Mouse (Mus musculus): ENCODE measurements around the gene Slamf8. TPM values are rescaled to one million over a fixed set of nuclear protein-coding genes. Genes with fewer than 3 reads are reported as not detected.
A peak's percentile ranks its signal among the peaks of the same experiment; 100 is the strongest.

Gene Slamf8
- not detected in 2 replicates for polyA plus RNA-seq (2016; fragmentation: Nextera tagmentation; extraction: Ambion mirVana)

- Histone ChIP-seq H3K4me3 (no peak within 1 kb of the TSS), H3K27me3 (replicated peaks) (peaks cover 29% of the 10 kb centered on the region), H3K9ac (no peak within 1 kb of the TSS), H3K9me3 (replicated peaks) (no peaks in the 10 kb centered on the region), H3K4me1 (peaks cover 6% of the 10 kb centered on the region; the same call in 1 of the 2 replicates), H3K36me3 (no peaks in the 10 kb centered on the region), H3K27ac (no peak within 1 kb of the TSS), H3K4me2 (no peak within 1 kb of the TSS)
- no peak for ATAC-seq
- WGBS (ENCODE audit: insufficient replicate concordance): 50% methylated on average over 7 of the region's 7 CpGs
Measured at GRCm38 (mm10) chr1:172590385-172590784, at the start of gene Slamf8. Gene Slamf8 (minus strand): TSS chr1:172590568.

- Histone ChIP-seq H3K4me3 (no peak overlapping the region), H3K9ac (no peak overlapping the region), H3K4me1 (no peaks in the 10 kb centered on the region), H3K27ac (no peak overlapping the region), H3K27me3 (replicated peaks) (no peaks in the 10 kb centered on the region), H3K9me3 (replicated peaks) (no peaks in the 10 kb centered on the region), H3K4me2 (no peak overlapping the region), H3K36me3 (no peaks in the 10 kb centered on the region)
- no peak for ATAC-seq
- 27% methylated on average over 2 of the region's 2 CpGs for WGBS (ENCODE audit: insufficient replicate concordance)
Measured at GRCm38 (mm10) chr1:172638781-172639180, 48.4 kb upstream of the Slamf8 start.

- Histone ChIP-seq H3K4me2 (no peak overlapping the region), H3K36me3 (no peaks in the 10 kb centered on the region), H3K9me3 (replicated peaks) (no peaks in the 10 kb centered on the region), H3K27me3 (replicated peaks) (no peaks in the 10 kb centered on the region), H3K9ac (no peak overlapping the region), H3K27ac (no peak overlapping the region), H3K4me1 (0 out of 2 replicates have a peak, but pooled peaks cover 4% of the 10 kb centered on the region), H3K4me3 (no peak overlapping the region)
- ATAC-seq: no peak
- 59% methylated on average over 4 of the region's 4 CpGs for WGBS (ENCODE audit: insufficient replicate concordance)
Measured at GRCm38 (mm10) chr1:172637801-172638200, 47.4 kb upstream of the Slamf8 start.

- H3K36me3 ChIP-seq: no peaks in the 10 kb centered on the region
- WGBS (ENCODE audit: insufficient replicate concordance): 80% methylated on average over 5 of the region's 5 CpGs
- ATAC-seq: no peak
- H3K9me3 ChIP-seq (replicated peaks): no peaks in the 10 kb centered on the region
- H3K4me3 ChIP-seq: no peak overlapping the region
- H3K4me1 ChIP-seq: peaks cover 10% of the 10 kb centered on the region; the same call in 1 of the 2 replicates
- H3K27me3 ChIP-seq (replicated peaks): no peaks in the 10 kb centered on the region
- no peak overlapping the region for H3K9ac ChIP-seq
- H3K27ac ChIP-seq: no peak overlapping the region
- no peak overlapping the region for H3K4me2 ChIP-seq
Measured at GRCm38 (mm10) chr1:172636266-172636665, 45.9 kb upstream of the Slamf8 start.

GRCm38 (mm10) chr1:172635258-172635657, 44.9 kb upstream of the Slamf8 start:
- Histone ChIP-seq H3K9me3 (replicated peaks) (no peaks in the 10 kb centered on the region), H3K36me3 (no peaks in the 10 kb centered on the region), H3K27ac (no peak overlapping the region), H3K9ac (no peak overlapping the region), H3K27me3 (replicated peaks) (no peaks in the 10 kb centered on the region), H3K4me3 (no peak overlapping the region), H3K4me1 (peaks cover 10% of the 10 kb centered on the region; the same call in 1 of the 2 replicates), H3K4me2 (no peak overlapping the region)
- ATAC-seq: no peak
- 30% methylated on average over 4 of the region's 4 CpGs for WGBS (ENCODE audit: insufficient replicate concordance)

- Histone ChIP-seq H3K4me2 (no peak overlapping the region), H3K27ac (no peak overlapping the region), H3K4me3 (no peak overlapping the region), H3K9ac (no peak overlapping the region), H3K27me3 (replicated peaks) (no peaks in the 10 kb centered on the region), H3K4me1 (peaks cover 10% of the 10 kb centered on the region; the same call in 1 of the 2 replicates), H3K9me3 (replicated peaks) (no peaks in the 10 kb centered on the region), H3K36me3 (no peaks in the 10 kb centered on the region)
- no peak for ATAC-seq
- WGBS (ENCODE audit: insufficient replicate concordance): 83% methylated on average over 2 of the region's 2 CpGs
Measured at GRCm38 (mm10) chr1:172634136-172634535, 43.8 kb upstream of the Slamf8 start.

GRCm38 (mm10) chr1:172632451-172633326, 42.3 kb upstream of the Slamf8 start, which contains the start of gene Dusp23:
Gene Dusp23 (minus strand): TSS chr1:172632962.
- Histone ChIP-seq H3K4me1 (peaks cover 10% of the 10 kb centered on the region; the same call in 1 of the 2 replicates), H3K4me3 (peak within 1 kb of the TSS; percentile 69), H3K27me3 (replicated peaks) (no peaks in the 10 kb centered on the region), H3K9me3 (replicated peaks) (no peaks in the 10 kb centered on the region), H3K9ac (peak within 1 kb of the TSS; percentile 72), H3K27ac (peak within 1 kb of the TSS; percentile 80), H3K4me2 (peak within 1 kb of the TSS; percentile 93), H3K36me3 (no peaks in the 10 kb centered on the region)
- ATAC-seq: peak; percentile 98
- WGBS (ENCODE audit: insufficient replicate concordance): under 1% methylated on average over 53 of the region's 53 CpGs

GRCm38 (mm10) chr1:172631721-172632120, 41.4 kb upstream of the Slamf8 start:
- no peak overlapping the region for H3K4me3 ChIP-seq
- H3K4me1 ChIP-seq: peaks cover 10% of the 10 kb centered on the region; the same call in 1 of the 2 replicates
- H3K4me2 ChIP-seq: no peak overlapping the region
- H3K27me3 ChIP-seq (replicated peaks): no peaks in the 10 kb centered on the region
- no peak for ATAC-seq
- H3K36me3 ChIP-seq: no peaks in the 10 kb centered on the region
- no peak overlapping the region for H3K27ac ChIP-seq
- 84% methylated on average over 5 of the region's 5 CpGs for WGBS (ENCODE audit: insufficient replicate concordance)
- no peaks in the 10 kb centered on the region for H3K9me3 ChIP-seq (replicated peaks)
- H3K9ac ChIP-seq: no peak overlapping the region

GRCm38 (mm10) chr1:172629831-172630230, 39.5 kb upstream of the Slamf8 start:
- no peak overlapping the region for H3K9ac ChIP-seq
- H3K36me3 ChIP-seq: no peaks in the 10 kb centered on the region
- no peak overlapping the region for H3K27ac ChIP-seq
- 69% methylated on average over 7 of the region's 7 CpGs for WGBS (ENCODE audit: insufficient replicate concordance)
- no peak for ATAC-seq
- no peaks in the 10 kb centered on the region for H3K27me3 ChIP-seq (replicated peaks)
- peaks cover 10% of the 10 kb centered on the region; the same call in 1 of the 2 replicates for H3K4me1 ChIP-seq
- H3K4me3 ChIP-seq: no peak overlapping the region
- H3K9me3 ChIP-seq (replicated peaks): no peaks in the 10 kb centered on the region
- no peak overlapping the region for H3K4me2 ChIP-seq

- H3K4me1 ChIP-seq: no peaks in the 10 kb centered on the region
- no peak overlapping the region for H3K27ac ChIP-seq
- H3K9ac ChIP-seq: no peak overlapping the region
- no peaks in the 10 kb centered on the region for H3K9me3 ChIP-seq (replicated peaks)
- H3K27me3 ChIP-seq (replicated peaks): no peaks in the 10 kb centered on the region
- H3K36me3 ChIP-seq: no peaks in the 10 kb centered on the region
- no peak overlapping the region for H3K4me3 ChIP-seq
- no peak overlapping the region for H3K4me2 ChIP-seq
- no peak for ATAC-seq
- 78% methylated on average over 3 of the region's 3 CpGs for WGBS (ENCODE audit: insufficient replicate concordance)
Measured at GRCm38 (mm10) chr1:172626306-172626705, 35.9 kb upstream of the Slamf8 start.

GRCm38 (mm10) chr1:172624081-172624480, 33.7 kb upstream of the Slamf8 start:
- no peaks in the 10 kb centered on the region for H3K9me3 ChIP-seq (replicated peaks)
- no peaks in the 10 kb centered on the region for H3K27me3 ChIP-seq (replicated peaks)
- no peaks in the 10 kb centered on the region for H3K4me1 ChIP-seq
- WGBS (ENCODE audit: insufficient replicate concordance): 68% methylated on average over 3 of the region's 3 CpGs
- no peak overlapping the region for H3K27ac ChIP-seq
- ATAC-seq: no peak
- H3K9ac ChIP-seq: no peak overlapping the region
- H3K36me3 ChIP-seq: no peaks in the 10 kb centered on the region
- no peak overlapping the region for H3K4me3 ChIP-seq
- H3K4me2 ChIP-seq: no peak overlapping the region

- Histone ChIP-seq H3K27ac (no peak overlapping the region), H3K36me3 (no peaks in the 10 kb centered on the region), H3K27me3 (replicated peaks) (no peaks in the 10 kb centered on the region), H3K9ac (no peak overlapping the region), H3K4me3 (no peak overlapping the region), H3K4me1 (no peaks in the 10 kb centered on the region), H3K9me3 (replicated peaks) (no peaks in the 10 kb centered on the region), H3K4me2 (no peak overlapping the region)
- ATAC-seq: no peak
- WGBS (ENCODE audit: insufficient replicate concordance): 30% methylated on average over 5 of the region's 5 CpGs
Measured at GRCm38 (mm10) chr1:172623599-172623998, 33.2 kb upstream of the Slamf8 start.
